Mouse (Mus musculus): ENCODE measurements around the gene Fas.

- no peak for TF ChIP-seq CTCF (IDR thresholded peaks at IDR 0.05; ENCODE audit: borderline replicate concordance, control insufficient read depth, extremely low read depth, insufficient read depth, low read length, poor library complexity)
- TF ChIP-seq POLR2A (IDR thresholded peaks at IDR 0.05; ENCODE audit: control insufficient read depth, extremely low read depth, insufficient read depth, low read length, poor library complexity): no peak
Observed at GRCm38 (mm10) chr19:34284383-34284782, 6.1 kb upstream of the Fas start.
